Mouse (Mus musculus) brown adipose tissue, adult 24 weeks (tissue): ENCODE measurements around the gene B3galt5. TPM values are rescaled to one million over a fixed set of nuclear protein-coding genes. Genes with fewer than 3 reads are reported as not detected.
"Not testable (repeated sequence)": the region's sequence is repeated elsewhere in the genome, so short reads cannot be mapped to it uniquely, and the experiment has no call there.

ENCODE experiments used
- H3K27ac ChIP-seq: fragments of 200-500 bp; replicated peaks from 2 replicates; pipeline ENCODE4 v1.5.1; 2012; ENCODE audit warnings: low read depth, mild to moderate bottlenecking, low read length
- H3K4me1 ChIP-seq: fragments of 200-500 bp; 2 replicates; pipeline ENCODE4 v1.6.1; 2012; ENCODE audit warnings: low read length, mixed read lengths; ENCODE audit not compliant: control insufficient read depth, insufficient read depth, insufficient read length
- H3K4me3 ChIP-seq: fragments of 200-500 bp; 2 replicates; pipeline ENCODE4 v1.5.1; 2012; ENCODE audit warnings: low read depth, mild to moderate bottlenecking, low read length, moderate library complexity; ENCODE audit not compliant: insufficient read depth
- polyA plus RNA-seq: library from polyadenylated mRNA; stranded (reverse); fragments of >200 nt; gene quantifications from 2 replicates; pipeline ENCODE4 v1.2.4, GENCODE M21; 2012; ENCODE audit not compliant: missing spikeins, insufficient read depth, insufficient read length

B3galt5 gene
- polyA plus RNA-seq, 1 experiment: not detected

- H3K27ac ChIP-seq: no peak overlapping the region
- no peaks in the 10 kb centered on the region for H3K4me1 ChIP-seq
- H3K4me3 ChIP-seq: no peak overlapping the region
These were observed 57.1 kb downstream of the B3galt5 start for GRCm38 (mm10) chr16:96292530-96293173.

GRCm38 (mm10) chr16:96298075-96298474, 62.5 kb downstream of the B3galt5 start:
- Histone ChIP-seq H3K4me3 (no peak overlapping the region), H3K27ac (no peak overlapping the region), H3K4me1 (no peaks in the 10 kb centered on the region)

GRCm38 (mm10) chr16:96298574-96298973, 63.0 kb downstream of the B3galt5 start:
- Histone ChIP-seq H3K4me3 (no peak overlapping the region), H3K27ac (no peak overlapping the region), H3K4me1 (no peaks in the 10 kb centered on the region)

- no peak overlapping the region for H3K4me3 ChIP-seq
- H3K4me1 ChIP-seq: 0 out of 2 replicates have a peak, but pooled peaks cover 2% of the 10 kb centered on the region
- no peak overlapping the region for H3K27ac ChIP-seq
These were observed 67.8 kb downstream of the B3galt5 start for GRCm38 (mm10) chr16:96303356-96303755.

- H3K4me3 ChIP-seq: no peak overlapping the region
- no peak overlapping the region for H3K27ac ChIP-seq
- 0 out of 2 replicates have a peak, but pooled peaks cover 2% of the 10 kb centered on the region for H3K4me1 ChIP-seq
These were observed 68.8 kb downstream of the B3galt5 start for GRCm38 (mm10) chr16:96304438-96304837.

- H3K4me1 ChIP-seq: 0 out of 2 replicates have a peak, but pooled peaks cover 2% of the 10 kb centered on the region
- no peak overlapping the region for H3K27ac ChIP-seq
- no peak overlapping the region for H3K4me3 ChIP-seq
These were observed 71.3 kb downstream of the B3galt5 start for GRCm38 (mm10) chr16:96306905-96307304.

- H3K27ac ChIP-seq: no peak overlapping the region
- H3K4me1 ChIP-seq: no peaks in the 10 kb centered on the region
- no peak overlapping the region for H3K4me3 ChIP-seq
These were observed 82.2 kb downstream of the B3galt5 start for GRCm38 (mm10) chr16:96317803-96318202.

GRCm38 (mm10) chr16:96322739-96323138, 87.1 kb downstream of the B3galt5 start:
- H3K27ac ChIP-seq: no peak overlapping the region
- no peaks in the 10 kb centered on the region for H3K4me1 ChIP-seq

GRCm38 (mm10) chr16:96323166-96323565, 87.6 kb downstream of the B3galt5 start:
- Histone ChIP-seq H3K4me3 (no peak overlapping the region), H3K4me1 (no peaks in the 10 kb centered on the region), H3K27ac (no peak overlapping the region)

More at GRCm38 (mm10) chr16:96322739-96323138, 87.1 kb downstream of the B3galt5 start:
- H3K4me3 ChIP-seq: no peak overlapping the region

GRCm38 (mm10) chr16:96326110-96326999, 90.8 kb downstream of the B3galt5 start:
- Histone ChIP-seq H3K4me1 (no peaks in the 10 kb centered on the region), H3K4me3 (no peak overlapping the region), H3K27ac (no peak overlapping the region)

GRCm38 (mm10) chr16:96327251-96327650, 91.7 kb downstream of the B3galt5 start:
- H3K27ac ChIP-seq, H3K4me1 ChIP-seq, H3K4me3 ChIP-seq: not testable (repeated sequence)

GRCm38 (mm10) chr16:96339570-96339969, 104.0 kb downstream of the B3galt5 start:
- no peak overlapping the region for H3K27ac ChIP-seq
- no peaks in the 10 kb centered on the region for H3K4me1 ChIP-seq
- H3K4me3 ChIP-seq: no peak overlapping the region

GRCm38 (mm10) chr16:96341269-96341668, 105.7 kb downstream of the B3galt5 start:
- Histone ChIP-seq H3K4me3 (no peak overlapping the region), H3K4me1 (no peaks in the 10 kb centered on the region), H3K27ac (no peak overlapping the region)

GRCm38 (mm10) chr16:96341945-96342344, 106.3 kb downstream of the B3galt5 start:
- Histone ChIP-seq H3K4me3 (no peak overlapping the region), H3K27ac (no peak overlapping the region), H3K4me1 (no peaks in the 10 kb centered on the region)

GRCm38 (mm10) chr16:96345117-96345516, 109.5 kb downstream of the B3galt5 start:
- no peak overlapping the region for H3K27ac ChIP-seq

More at GRCm38 (mm10) chr16:96345117-96345516, 109.5 kb downstream of the B3galt5 start:
- H3K4me1 ChIP-seq: no peaks in the 10 kb centered on the region
- no peak overlapping the region for H3K4me3 ChIP-seq
